Mouse (Mus musculus) hindbrain, embryonic 15.5 days (tissue): Measurements from ENCODE around the gene Cdh3. TPM values are rescaled to one million over a fixed set of nuclear protein-coding genes. Genes with fewer than 3 reads are reported as not detected.

Source experiments
- ATAC-seq: fragments of 200-750 bp; cut with Nextera tagmentation; 2 replicates; pipeline ENCODE4 v1.8.0; 2017; ENCODE audit warnings: low read depth, moderate number of reproducible peaks, moderate TSS enrichment; ENCODE audit not compliant: low FRiP score
- H3K27ac ChIP-seq: fragments of 300-500 bp; sonication (generic); replicated peaks from 2 replicates; pipeline ENCODE4 v1.5.1; 2015; ENCODE audit warnings: mild to moderate bottlenecking, inconsistent platforms
- H3K27me3 ChIP-seq: fragments of 300-500 bp; sonication (generic); 2 replicates; pipeline ENCODE4 v1.6.1; 2015; ENCODE audit warnings: control low read depth, inconsistent platforms
- H3K36me3 ChIP-seq: fragments of 300-500 bp; sonication (generic); 2 replicates; pipeline ENCODE4 v1.6.1; 2015; ENCODE audit warnings: control low read depth, inconsistent platforms
- H3K4me1 ChIP-seq: fragments of 300-500 bp; sonication (generic); replicated peaks from 2 replicates; pipeline ENCODE4 v1.6.1; 2015; ENCODE audit warnings: control low read depth, inconsistent platforms
- H3K4me2 ChIP-seq: fragments of 300-500 bp; sonication (generic); 2 replicates; pipeline ENCODE4 v1.6.1; 2015; ENCODE audit warnings: moderate library complexity, mild to moderate bottlenecking, inconsistent platforms
- H3K4me3 ChIP-seq: fragments of 300-500 bp; sonication (generic); 2 replicates; pipeline ENCODE4 v1.5.1; 2015; ENCODE audit warnings: mild to moderate bottlenecking, inconsistent platforms
- H3K9ac ChIP-seq: fragments of 300-500 bp; sonication (generic); 2 replicates; pipeline ENCODE4 v1.6.1; 2015; ENCODE audit warnings: inconsistent platforms
- H3K9me3 ChIP-seq: fragments of 300-500 bp; sonication (generic); 2 replicates; pipeline ENCODE4 v1.6.1; 2016; ENCODE audit warnings: control low read depth, inconsistent platforms
- WGBS: fragments of 180-500 bp; shearing (Covaris S2); methylation state at CpG from one replicate; pipeline ENCODE4 v1.1.7; 2015; 5-methylcytosine and 5-hydroxymethylcytosine counted together
- polyA plus RNA-seq: library from polyadenylated mRNA; unstranded; fragments of >200 nt; fragmentation: Nextera tagmentation; extraction: Ambion mirVana; gene quantifications from 2 replicates; pipeline ENCODE4 v1.2.1, GENCODE M21; 2015

Cdh3 gene
- polyA plus RNA-seq, 1 experiment from 2014 or later = 4.8 TPM

- ATAC-seq = no peak
- H3K27me3 ChIP-seq = no peaks in the 10 kb centered on the region
- H3K4me1 ChIP-seq = no peaks in the 10 kb centered on the region
- H3K36me3 ChIP-seq = no peaks in the 10 kb centered on the region
- H3K27ac ChIP-seq = no peak overlapping the region
- no peaks in the 10 kb centered on the region for H3K9me3 ChIP-seq
- 88% methylated on average over 9 of the region's 9 CpGs for WGBS
- H3K9ac ChIP-seq = no peak overlapping the region
- H3K4me3 ChIP-seq = no peak overlapping the region
- no peak overlapping the region for H3K4me2 ChIP-seq
These were observed 18.0 kb downstream of the Cdh3 start for GRCm38 (mm10) chr8:106528596-106529249.

GRCm38 (mm10) chr8:106529885-106530482 is 19.3 kb downstream of the Cdh3 start:
- Histone ChIP-seq H3K4me1 (no peaks in the 10 kb centered on the region), H3K4me2 (no peak overlapping the region), H3K4me3 (no peak overlapping the region), H3K27me3 (no peaks in the 10 kb centered on the region), H3K36me3 (no peaks in the 10 kb centered on the region), H3K9me3 (no peaks in the 10 kb centered on the region), H3K9ac (no peak overlapping the region), H3K27ac (no peak overlapping the region)
- no peak for ATAC-seq
- 94% methylated on average over 10 of the region's 10 CpGs for WGBS

GRCm38 (mm10) chr8:106530566-106530965 is 19.9 kb downstream of the Cdh3 start:
- no peaks in the 10 kb centered on the region for H3K36me3 ChIP-seq
- no peak for ATAC-seq
- H3K4me1 ChIP-seq = no peaks in the 10 kb centered on the region
- H3K4me3 ChIP-seq = no peak overlapping the region
- H3K4me2 ChIP-seq = no peak overlapping the region
- no peaks in the 10 kb centered on the region for H3K27me3 ChIP-seq
- no peaks in the 10 kb centered on the region for H3K9me3 ChIP-seq
- H3K27ac ChIP-seq = no peak overlapping the region
- WGBS = 80% methylated on average over 4 of the region's 4 CpGs
- no peak overlapping the region for H3K9ac ChIP-seq

GRCm38 (mm10) chr8:106533709-106534108 is 23.0 kb downstream of the Cdh3 start:
- Histone ChIP-seq H3K9me3 (no peaks in the 10 kb centered on the region), H3K36me3 (no peaks in the 10 kb centered on the region), H3K4me1 (no peaks in the 10 kb centered on the region), H3K4me3 (no peak overlapping the region), H3K27me3 (no peaks in the 10 kb centered on the region), H3K27ac (no peak overlapping the region), H3K4me2 (no peak overlapping the region), H3K9ac (no peak overlapping the region)
- WGBS = 79% methylated on average over 7 of the region's 7 CpGs
- no peak for ATAC-seq

- H3K36me3 ChIP-seq = no peaks in the 10 kb centered on the region
- no peak overlapping the region for H3K4me2 ChIP-seq
- 40% methylated on average over 6 of the region's 6 CpGs for WGBS
These were observed 23.8 kb downstream of the Cdh3 start for GRCm38 (mm10) chr8:106534449-106534848.

GRCm38 (mm10) chr8:106535448-106535847 is 24.8 kb downstream of the Cdh3 start:
- H3K9ac ChIP-seq = no peak overlapping the region
- no peak for ATAC-seq
- no peak overlapping the region for H3K27ac ChIP-seq
- no peaks in the 10 kb centered on the region for H3K36me3 ChIP-seq
- 71% methylated on average over 4 of the region's 4 CpGs for WGBS
- no peaks in the 10 kb centered on the region; the same call in 1 of the 2 replicates for H3K4me1 ChIP-seq
- H3K4me3 ChIP-seq = no peak overlapping the region
- no peak overlapping the region for H3K4me2 ChIP-seq
- no peaks in the 10 kb centered on the region for H3K27me3 ChIP-seq
- no peaks in the 10 kb centered on the region for H3K9me3 ChIP-seq

More at GRCm38 (mm10) chr8:106534449-106534848, 23.8 kb downstream of the Cdh3 start:
- Histone ChIP-seq H3K27me3 (no peaks in the 10 kb centered on the region), H3K27ac (no peak overlapping the region), H3K4me3 (no peak overlapping the region), H3K9me3 (no peaks in the 10 kb centered on the region), H3K9ac (no peak overlapping the region), H3K4me1 (no peaks in the 10 kb centered on the region; the same call in 1 of the 2 replicates)
- ATAC-seq = no peak

- Histone ChIP-seq H3K27me3 (no peaks in the 10 kb centered on the region), H3K4me3 (no peak overlapping the region), H3K4me1 (no peaks in the 10 kb centered on the region; the same call in 1 of the 2 replicates), H3K4me2 (no peak overlapping the region), H3K9ac (no peak overlapping the region), H3K9me3 (no peaks in the 10 kb centered on the region), H3K27ac (no peak overlapping the region), H3K36me3 (no peaks in the 10 kb centered on the region)
- 34% methylated on average over 5 of the region's 5 CpGs for WGBS
- ATAC-seq = no peak
These were observed 28.5 kb downstream of the Cdh3 start for GRCm38 (mm10) chr8:106539193-106539592.

GRCm38 (mm10) chr8:106541002-106541401 is 30.3 kb downstream of the Cdh3 start:
- Histone ChIP-seq H3K4me3 (no peak overlapping the region), H3K36me3 (no peaks in the 10 kb centered on the region), H3K27ac (no peak overlapping the region), H3K4me2 (no peak overlapping the region), H3K9ac (no peak overlapping the region), H3K4me1 (no peaks in the 10 kb centered on the region; the same call in 1 of the 2 replicates), H3K27me3 (no peaks in the 10 kb centered on the region), H3K9me3 (no peaks in the 10 kb centered on the region)
- 81% methylated on average over 11 of the region's 11 CpGs for WGBS
- ATAC-seq = no peak

GRCm38 (mm10) chr8:106543043-106543442 is 32.4 kb downstream of the Cdh3 start:
- H3K9me3 ChIP-seq = no peaks in the 10 kb centered on the region
- no peaks in the 10 kb centered on the region; the same call in 1 of the 2 replicates for H3K4me1 ChIP-seq
- no peak overlapping the region for H3K9ac ChIP-seq
- H3K27ac ChIP-seq = no peak overlapping the region
- H3K4me3 ChIP-seq = no peak overlapping the region
- WGBS = 77% methylated on average over 8 of the region's 8 CpGs
- no peaks in the 10 kb centered on the region for H3K27me3 ChIP-seq
- no peak for ATAC-seq
- H3K36me3 ChIP-seq = no peaks in the 10 kb centered on the region
- H3K4me2 ChIP-seq = no peak overlapping the region

- no peaks in the 10 kb centered on the region for H3K9me3 ChIP-seq
- no peaks in the 10 kb centered on the region for H3K4me1 ChIP-seq
- no peak for ATAC-seq
- H3K9ac ChIP-seq = no peak overlapping the region
- WGBS = 95% methylated on average over 2 of the region's 2 CpGs
- H3K4me2 ChIP-seq = no peak overlapping the region
- H3K36me3 ChIP-seq = no peaks in the 10 kb centered on the region
- no peak overlapping the region for H3K4me3 ChIP-seq
- H3K27ac ChIP-seq = no peak overlapping the region
- H3K27me3 ChIP-seq = no peaks in the 10 kb centered on the region
These were observed 34.5 kb downstream of the Cdh3 start for GRCm38 (mm10) chr8:106545149-106545548.

- no peak overlapping the region for H3K4me3 ChIP-seq
- 89% methylated on average over 7 of the region's 7 CpGs for WGBS
- no peak overlapping the region for H3K27ac ChIP-seq
- no peaks in the 10 kb centered on the region for H3K27me3 ChIP-seq
- no peak overlapping the region for H3K9ac ChIP-seq
- no peaks in the 10 kb centered on the region for H3K9me3 ChIP-seq
- H3K36me3 ChIP-seq = no peaks in the 10 kb centered on the region
- ATAC-seq = no peak
- H3K4me1 ChIP-seq = no peaks in the 10 kb centered on the region
- no peak overlapping the region for H3K4me2 ChIP-seq
These were observed 36.1 kb downstream of the Cdh3 start for GRCm38 (mm10) chr8:106546746-106547145.

GRCm38 (mm10) chr8:106548366-106548936 is 37.8 kb downstream of the Cdh3 start:
- H3K4me1 ChIP-seq = no peaks in the 10 kb centered on the region
- H3K27me3 ChIP-seq = no peaks in the 10 kb centered on the region
- ATAC-seq = no peak
- no peak overlapping the region for H3K4me2 ChIP-seq
- H3K27ac ChIP-seq = no peak overlapping the region
- no peaks in the 10 kb centered on the region for H3K9me3 ChIP-seq
- no peak overlapping the region for H3K4me3 ChIP-seq
- H3K9ac ChIP-seq = no peak overlapping the region
- no peaks in the 10 kb centered on the region for H3K36me3 ChIP-seq
- WGBS = 86% methylated on average over 10 of the region's 10 CpGs
